Mouse (Mus musculus) heart, embryonic 15.5 days (tissue): ENCODE data around the gene Pdia3. TPM values are rescaled to one million over a fixed set of nuclear protein-coding genes. Genes with fewer than 3 reads are reported as not detected.
"Not testable (repeated sequence)": the region's sequence is repeated elsewhere in the genome, so short reads cannot be mapped to it uniquely, and the experiment has no call there.

Experiments used
- ATAC-seq: fragments of 200-750 bp; cut with Nextera tagmentation; replicated peaks from 2 replicates; pipeline ENCODE4 v1.8.0; 2017; ENCODE audit warnings: low read depth, moderate TSS enrichment; ENCODE audit not compliant: insufficient number of reproducible peaks, insufficient read depth, low FRiP score
- H3K27ac ChIP-seq: fragments of 300-500 bp; sonication (generic); 2 replicates; pipeline ENCODE4 v1.5.1; 2015; ENCODE audit warnings: mild to moderate bottlenecking, inconsistent platforms
- H3K27me3 ChIP-seq: fragments of 300-500 bp; sonication (generic); 2 replicates; pipeline ENCODE4 v1.6.1; 2015; ENCODE audit warnings: inconsistent platforms
- H3K36me3 ChIP-seq: fragments of 300-500 bp; sonication (generic); 2 replicates; pipeline ENCODE4 v1.6.1; 2015; ENCODE audit warnings: mild to moderate bottlenecking, inconsistent platforms
- H3K4me1 ChIP-seq: fragments of 300-500 bp; sonication (generic); replicated peaks from 2 replicates; pipeline ENCODE4 v1.6.1; 2015; ENCODE audit warnings: inconsistent platforms
- H3K4me2 ChIP-seq: fragments of 300-500 bp; sonication (generic); 2 replicates; pipeline ENCODE4 v1.6.1; 2015; ENCODE audit warnings: inconsistent platforms, mild to moderate bottlenecking, moderate library complexity
- H3K4me3 ChIP-seq: fragments of 300-500 bp; sonication (generic); 2 replicates; pipeline ENCODE4 v1.5.1; 2015; ENCODE audit warnings: mild to moderate bottlenecking, inconsistent platforms
- H3K9ac ChIP-seq: fragments of 300-500 bp; sonication (generic); 2 replicates; pipeline ENCODE4 v1.6.1; 2015; ENCODE audit warnings: mild to moderate bottlenecking, inconsistent platforms
- H3K9me3 ChIP-seq: fragments of 300-500 bp; sonication (generic); replicated peaks from 2 replicates; pipeline ENCODE4 v1.6.1; 2016; ENCODE audit warnings: inconsistent platforms
- WGBS: fragments of 180-500 bp; shearing (Covaris S2); methylation state at CpG from one replicate; pipeline ENCODE4 v1.1.7; 2015; ENCODE audit warnings: mixed read lengths; 5-methylcytosine and 5-hydroxymethylcytosine counted together
- polyA plus RNA-seq: library from polyadenylated mRNA; unstranded; fragments of >200 nt; fragmentation: Nextera tagmentation; extraction: Ambion mirVana; gene quantifications from 2 replicates; pipeline ENCODE4 v1.2.1, GENCODE M21; 2015

Gene Pdia3
- polyA plus RNA-seq: 441 and 490 TPM in 2 replicates

DNA sequence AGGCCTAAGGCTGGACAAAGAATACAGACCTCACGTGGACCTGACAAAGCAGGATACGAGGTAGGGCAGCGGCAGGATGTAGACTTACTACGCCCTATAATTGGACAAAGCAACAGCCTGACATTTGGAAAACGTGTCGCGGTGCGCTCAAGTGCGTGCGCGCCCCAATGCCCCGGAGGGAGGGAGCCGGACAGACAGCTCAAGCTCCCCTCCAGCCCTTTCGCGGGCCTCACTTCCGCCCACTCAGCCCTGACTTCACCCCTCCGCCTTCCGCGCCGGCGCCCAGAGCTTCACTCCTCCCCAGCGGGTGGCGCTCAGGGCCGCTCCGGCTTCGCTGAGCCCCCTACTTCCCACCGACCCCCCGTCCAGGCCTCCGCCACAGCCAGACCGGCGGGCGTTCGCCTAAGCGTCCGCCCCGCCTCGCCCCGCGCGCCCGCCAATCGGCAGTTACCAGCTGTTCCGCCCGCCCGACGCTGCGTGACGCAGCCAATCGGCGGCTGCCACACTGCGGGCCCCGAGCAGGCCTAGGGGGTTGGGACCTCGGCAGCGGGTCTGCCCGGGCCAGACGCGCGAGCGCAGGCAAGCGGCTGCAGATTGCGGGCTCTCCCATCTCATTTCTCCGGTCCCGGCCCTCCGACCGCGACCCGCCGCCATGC, at the start of gene Pdia3, which contains the start of gene Catsper2:
Gene Pdia3 (plus strand): TSS at position 389 of the 656 bp plus-strand sequence.
Gene Catsper2 (minus strand): TSS at position 406 of the 656 bp plus-strand sequence.
- ATAC-seq: peak; percentile 98
- no peaks in the 10 kb centered on the region for H3K9me3 ChIP-seq
- H3K4me1 ChIP-seq: peaks cover 18% of the 10 kb centered on the region
- WGBS: under 1% methylated on average over 68 of the region's 68 CpGs
- peaks cover 11% of the 10 kb centered on the region for H3K36me3 ChIP-seq
- peak within 1 kb of the TSS; percentile 100 for H3K4me3 ChIP-seq
- H3K27ac ChIP-seq: peak within 1 kb of the TSS; percentile 99
- no peaks in the 10 kb centered on the region for H3K27me3 ChIP-seq
- peak within 1 kb of the TSS; percentile 100 for H3K9ac ChIP-seq
- H3K4me2 ChIP-seq: peak within 1 kb of the TSS; percentile 72

DNA sequence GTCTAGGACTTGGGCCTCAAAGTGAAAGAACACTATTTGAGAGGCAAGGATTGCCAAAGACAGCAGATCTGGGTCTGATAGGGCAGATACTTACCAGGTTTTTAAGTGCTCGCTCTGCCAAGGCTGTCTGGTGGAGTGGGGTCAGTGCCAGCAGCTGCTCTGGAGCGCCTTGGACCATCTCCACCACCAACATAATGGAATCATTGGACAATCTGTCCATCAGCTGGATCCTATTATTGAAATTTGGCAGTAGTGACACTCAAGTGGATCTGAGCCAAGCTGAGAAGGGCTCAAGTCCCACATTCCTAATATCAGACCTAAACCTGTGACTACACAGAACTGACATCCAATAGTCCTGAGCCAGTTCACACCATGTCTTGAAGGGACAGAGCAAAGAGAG, 44.7 kb upstream of the Pdia3 start:
- no peak overlapping the region for H3K4me3 ChIP-seq
- H3K36me3 ChIP-seq: no peaks in the 10 kb centered on the region
- H3K4me1 ChIP-seq: no peaks in the 10 kb centered on the region
- no peak for ATAC-seq
- H3K27ac ChIP-seq: no peak overlapping the region
- no peak overlapping the region for H3K4me2 ChIP-seq
- 58% methylated on average over 2 of the region's 2 CpGs for WGBS
- no peaks in the 10 kb centered on the region for H3K9me3 ChIP-seq
- H3K27me3 ChIP-seq: no peaks in the 10 kb centered on the region
- no peak overlapping the region for H3K9ac ChIP-seq

DNA sequence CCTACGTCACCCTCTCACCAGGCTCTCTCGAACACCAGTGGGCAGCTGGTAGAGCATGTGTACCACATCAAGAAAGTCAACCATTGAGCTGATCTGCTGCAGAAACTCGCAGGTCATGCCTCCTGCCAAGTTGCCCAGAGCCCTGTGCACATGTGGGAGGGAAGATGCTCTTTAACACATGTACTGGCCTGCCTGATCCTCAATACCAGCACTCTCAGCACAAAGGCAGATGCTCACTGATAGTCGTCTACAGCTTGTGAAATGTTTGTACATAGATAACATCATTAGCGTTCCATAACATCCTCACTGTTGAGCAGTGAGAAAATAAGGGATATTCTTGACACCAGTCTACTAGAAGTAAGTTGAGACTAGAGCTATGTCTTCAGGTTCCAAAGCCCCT, 42.7 kb upstream of the Pdia3 start:
- no peaks in the 10 kb centered on the region for H3K4me1 ChIP-seq
- H3K36me3 ChIP-seq: no peaks in the 10 kb centered on the region
- no peak overlapping the region for H3K4me3 ChIP-seq
- no peaks in the 10 kb centered on the region for H3K27me3 ChIP-seq
- no peak overlapping the region for H3K27ac ChIP-seq
- H3K9me3 ChIP-seq: no peaks in the 10 kb centered on the region
- no peak overlapping the region for H3K9ac ChIP-seq
- no peak for ATAC-seq
- H3K4me2 ChIP-seq: no peak overlapping the region
- 77% methylated on average over 5 of the region's 5 CpGs for WGBS

DNA sequence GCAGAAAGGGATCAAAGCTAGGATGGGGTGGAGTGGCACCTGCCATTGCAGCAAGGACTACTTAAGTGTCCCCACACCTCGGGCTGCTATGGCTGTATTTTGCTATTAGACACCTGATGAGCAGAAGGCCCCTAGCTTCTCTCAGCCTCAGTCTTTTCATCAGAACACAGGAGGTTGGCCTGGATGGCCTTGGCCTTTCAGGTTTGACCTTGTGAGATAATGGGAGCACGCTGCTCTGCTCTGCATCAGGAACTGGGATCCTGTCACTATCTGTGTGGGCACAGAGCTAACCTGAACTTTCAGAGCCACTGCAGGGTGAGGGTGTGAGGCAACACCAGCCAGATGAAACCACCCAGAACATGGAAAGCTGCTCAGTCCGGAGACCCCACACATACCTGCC, 41.3 kb upstream of the Pdia3 start:
- WGBS: 57% methylated on average over 3 of the region's 3 CpGs
- Histone ChIP-seq H3K9me3 (no peaks in the 10 kb centered on the region), H3K4me2 (no peak overlapping the region), H3K9ac (no peak overlapping the region), H3K27ac (no peak overlapping the region), H3K4me1 (no peaks in the 10 kb centered on the region), H3K27me3 (no peaks in the 10 kb centered on the region), H3K36me3 (no peaks in the 10 kb centered on the region), H3K4me3 (no peak overlapping the region)
- ATAC-seq: no peak

DNA sequence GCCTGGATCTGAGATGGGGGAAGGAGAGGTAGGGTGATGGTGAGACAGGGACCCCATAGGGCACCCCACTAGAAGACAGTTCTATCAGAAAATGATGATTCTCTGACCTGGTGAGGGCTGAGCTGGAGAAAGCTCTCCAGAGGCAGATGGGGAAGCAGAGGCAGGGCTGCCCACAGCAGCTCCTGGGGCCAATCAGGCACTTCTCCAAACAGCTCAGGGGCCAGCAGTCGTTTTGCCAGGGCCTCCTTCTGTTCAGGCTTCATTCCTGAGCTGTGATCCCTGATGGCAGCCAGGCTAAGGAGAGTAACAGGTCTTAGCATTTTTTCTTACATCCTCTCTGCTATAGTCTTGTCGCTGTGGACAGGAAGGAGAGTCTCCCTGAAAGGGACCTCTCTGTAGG, 38.8 kb upstream of the Pdia3 start:
- Histone ChIP-seq H3K4me1 (no peaks in the 10 kb centered on the region), H3K4me2 (no peak overlapping the region), H3K27ac (no peak overlapping the region), H3K27me3 (no peaks in the 10 kb centered on the region), H3K9me3 (no peaks in the 10 kb centered on the region), H3K36me3 (no peaks in the 10 kb centered on the region), H3K4me3 (no peak overlapping the region), H3K9ac (no peak overlapping the region)
- 50% methylated on average over 2 of the region's 2 CpGs for WGBS
- no peak for ATAC-seq

DNA sequence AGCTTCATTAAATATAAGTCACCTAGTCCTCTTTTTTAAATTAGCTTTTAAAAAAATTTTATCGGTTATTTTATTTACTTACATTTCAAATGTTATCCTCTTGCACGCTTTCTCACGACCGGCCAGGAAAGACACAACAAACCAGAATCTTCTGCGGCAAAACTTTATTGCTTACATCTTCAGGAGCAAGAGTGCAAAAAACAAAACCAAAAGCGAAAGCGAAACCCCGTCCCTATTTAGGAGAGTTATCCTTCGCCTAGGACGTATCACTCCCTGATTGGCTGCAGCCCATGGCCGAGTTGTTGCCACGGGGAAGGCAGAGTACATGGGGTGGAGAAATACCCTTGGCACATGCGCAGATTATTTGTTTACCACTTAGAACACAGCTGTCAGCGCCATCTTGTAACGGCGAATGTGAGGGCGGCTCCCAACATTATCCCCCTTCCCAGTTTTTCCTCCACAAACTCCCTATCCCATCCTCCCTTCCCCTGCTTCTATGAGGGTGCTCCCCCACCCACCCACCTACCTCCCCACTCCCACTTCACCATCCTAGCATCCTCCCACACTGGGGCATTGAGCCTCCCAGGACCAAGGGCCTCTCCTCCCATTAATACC, 26.5 kb upstream of the Pdia3 start, which contains the start of gene Strc:
Gene Strc (minus strand): TSS at position 208 of the 615 bp plus-strand sequence.
- not testable (repeated sequence) for H3K36me3 ChIP-seq, ATAC-seq, H3K4me1 ChIP-seq, H3K27me3 ChIP-seq, H3K4me3 ChIP-seq, H3K4me2 ChIP-seq, H3K9ac ChIP-seq, H3K27ac ChIP-seq, H3K9me3 ChIP-seq
- 94% methylated on average over 17 of the region's 17 CpGs for WGBS

DNA sequence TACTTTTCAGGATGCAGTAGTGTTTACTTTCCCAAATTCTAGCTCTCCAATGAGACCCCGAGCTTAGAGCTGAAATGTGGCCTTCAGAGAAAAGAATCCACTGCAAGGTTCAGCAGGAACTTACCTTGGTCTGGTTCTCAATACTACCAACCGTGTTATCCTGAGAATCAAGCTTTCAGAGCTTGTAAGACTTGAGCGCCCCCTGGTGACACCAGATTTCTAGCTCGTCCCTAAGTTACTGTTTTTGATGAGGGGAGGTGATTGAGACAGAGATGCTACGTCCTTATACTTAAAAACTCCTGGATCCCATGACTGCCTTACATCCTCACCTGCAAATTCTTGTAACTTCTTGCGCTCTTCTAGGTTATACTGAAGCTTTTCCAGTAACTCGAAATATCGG, 17.0 kb upstream of the Pdia3 start:
- no peaks in the 10 kb centered on the region for H3K36me3 ChIP-seq
- no peak overlapping the region for H3K27ac ChIP-seq
- H3K4me1 ChIP-seq: no peaks in the 10 kb centered on the region
- H3K27me3 ChIP-seq: no peaks in the 10 kb centered on the region
- no peak for ATAC-seq
- H3K4me3 ChIP-seq: no peak overlapping the region
- H3K4me2 ChIP-seq: no peak overlapping the region
- WGBS: 11% methylated on average over 8 of the region's 8 CpGs
- H3K9ac ChIP-seq: no peak overlapping the region
- H3K9me3 ChIP-seq: no peaks in the 10 kb centered on the region

DNA sequence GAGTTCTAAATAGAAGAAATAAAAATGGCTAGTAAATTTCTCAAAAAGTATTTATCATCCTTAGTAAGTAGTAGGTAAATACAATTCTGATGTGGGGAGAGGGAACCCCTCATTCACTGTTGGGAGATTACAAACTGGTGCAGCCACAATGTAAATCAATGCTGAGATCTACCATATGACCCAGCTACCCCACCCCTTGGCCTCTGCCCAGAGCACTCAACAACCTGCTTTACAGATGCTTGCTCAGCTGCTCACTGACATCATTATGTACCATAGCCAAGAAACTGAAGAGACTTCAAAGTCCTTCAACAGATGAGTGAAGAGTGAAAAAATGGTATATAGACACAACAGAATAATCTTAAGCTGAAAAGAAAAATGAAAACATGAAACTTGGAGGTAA, 10.3 kb upstream of the Pdia3 start:
- no peak overlapping the region for H3K9ac ChIP-seq
- H3K4me3 ChIP-seq: no peak overlapping the region
- H3K27ac ChIP-seq: no peak overlapping the region
- ATAC-seq: no peak
- no peak overlapping the region for H3K4me2 ChIP-seq
- H3K36me3 ChIP-seq: no peaks in the 10 kb centered on the region
- no peaks in the 10 kb centered on the region for H3K27me3 ChIP-seq
- H3K9me3 ChIP-seq: no peaks in the 10 kb centered on the region
- no peaks in the 10 kb centered on the region for H3K4me1 ChIP-seq

DNA sequence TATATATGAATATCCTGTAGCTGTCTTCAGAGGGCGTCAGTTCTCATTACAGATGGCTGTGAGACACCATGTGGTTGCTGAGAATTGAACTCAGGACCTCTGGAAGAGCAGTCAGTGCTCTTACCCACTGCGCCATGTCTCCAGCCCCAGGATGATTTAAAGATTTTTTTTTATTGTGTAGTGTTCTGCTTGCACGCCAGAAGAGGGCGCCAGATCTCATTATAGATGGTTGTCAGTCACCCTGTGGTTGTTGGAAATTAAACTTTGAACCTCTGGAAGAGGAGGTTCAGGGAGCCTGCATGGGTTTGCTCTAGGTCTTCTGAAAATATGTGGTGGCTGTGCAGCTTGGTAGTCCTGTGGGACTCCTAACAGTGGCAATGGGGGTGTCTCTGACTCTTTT, 5.4 kb upstream of the Pdia3 start:
- WGBS: 37% methylated on average over 4 of the region's 4 CpGs
- Histone ChIP-seq H3K27me3 (no peaks in the 10 kb centered on the region), H3K27ac (no peak overlapping the region), H3K36me3 (no peaks in the 10 kb centered on the region), H3K9me3 (no peaks in the 10 kb centered on the region), H3K9ac (no peak overlapping the region), H3K4me2 (no peak overlapping the region), H3K4me1 (peaks cover 3% of the 10 kb centered on the region; the same call in 1 of the 2 replicates), H3K4me3 (no peak overlapping the region)
- no peak for ATAC-seq

DNA sequence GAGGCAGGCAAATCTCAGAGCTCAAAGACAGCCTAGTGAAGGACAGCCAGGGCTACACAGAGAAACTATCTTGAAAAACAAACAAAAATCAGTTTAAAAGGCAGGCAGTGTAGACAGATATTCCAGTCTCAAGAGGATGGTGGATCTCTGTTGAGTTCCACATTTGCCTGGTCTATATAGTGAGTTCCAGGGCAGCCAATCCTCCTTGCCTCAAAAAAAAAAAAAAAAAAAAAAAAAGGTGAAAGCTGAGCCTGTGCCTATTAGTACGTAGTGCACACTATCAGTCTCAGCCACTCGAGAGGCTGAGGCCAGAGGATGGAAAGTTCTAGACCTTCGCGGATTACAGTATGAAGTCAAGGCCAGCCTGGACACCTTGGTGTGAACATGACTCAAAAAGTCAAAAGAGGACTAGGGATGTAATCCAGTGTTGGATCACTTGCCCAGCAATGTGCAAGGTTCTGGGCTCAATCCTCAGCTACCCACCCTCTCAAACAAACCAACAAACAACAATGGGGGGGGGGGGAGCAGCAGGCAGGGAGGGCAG, 660 bp upstream of the Pdia3 start:
- WGBS: 6% methylated on average over 4 of the region's 4 CpGs
- peak overlapping the region; percentile 100 for H3K4me3 ChIP-seq
- peak overlapping the region; percentile 99 for H3K27ac ChIP-seq
- H3K4me2 ChIP-seq: peak overlapping the region; percentile 72
- peaks cover 18% of the 10 kb centered on the region for H3K4me1 ChIP-seq
- no peak for ATAC-seq
- H3K9me3 ChIP-seq: no peaks in the 10 kb centered on the region
- peak overlapping the region; percentile 100 for H3K9ac ChIP-seq
- H3K27me3 ChIP-seq: no peaks in the 10 kb centered on the region
- peaks cover 5% of the 10 kb centered on the region for H3K36me3 ChIP-seq

DNA sequence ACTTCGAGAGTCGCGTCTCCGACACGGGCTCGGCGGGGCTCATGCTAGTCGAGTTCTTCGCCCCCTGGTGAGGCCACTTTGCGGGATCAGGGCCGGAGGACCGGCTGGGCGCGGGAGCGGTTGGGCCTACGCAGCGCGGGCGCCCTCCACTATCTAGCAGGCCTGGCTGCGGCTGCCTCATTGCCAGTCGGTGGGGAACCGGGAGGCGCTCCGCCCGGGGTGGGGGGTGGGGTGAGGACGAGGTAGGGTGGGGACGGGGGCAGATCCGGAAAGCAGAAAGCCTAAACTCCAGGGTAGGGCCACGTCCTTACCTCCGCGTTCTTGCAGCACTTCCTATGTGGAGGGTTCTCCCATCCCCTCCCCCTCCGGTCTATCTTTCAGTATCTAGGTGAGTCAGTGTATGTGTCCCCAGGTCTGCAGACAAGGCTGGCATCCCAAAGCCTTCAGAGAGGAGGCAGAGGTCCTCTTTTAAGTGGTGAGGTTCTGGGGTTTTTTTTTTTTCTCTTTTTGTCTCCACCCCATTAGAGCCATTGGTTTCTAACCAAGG, 637 bp downstream of the Pdia3 start:
- Histone ChIP-seq H3K9me3 (no peaks in the 10 kb centered on the region), H3K36me3 (peaks cover 17% of the 10 kb centered on the region), H3K4me3 (peak overlapping the region; percentile 100), H3K27ac (peak overlapping the region; percentile 99), H3K4me2 (peak overlapping the region; percentile 72), H3K27me3 (no peaks in the 10 kb centered on the region), H3K9ac (peak overlapping the region; percentile 100), H3K4me1 (peaks cover 20% of the 10 kb centered on the region)
- peak; percentile 54 for ATAC-seq
- 0% methylated on average over 32 of the region's 32 CpGs for WGBS
